Mouse (Mus musculus) G1E (cell line): ENCODE measurements around the gene Fam19a3.

Experiments used
- CTCF ChIP-seq: IDR thresholded peaks from 2 replicates; pipeline ENCODE4 v1.5.1; 2012; ENCODE audit warnings: low read depth, low read length, inconsistent platforms, mixed read lengths
- GATA1 ChIP-seq: IDR thresholded peaks from 2 replicates; pipeline ENCODE4 v1.6.1; 2012; ENCODE audit warnings: borderline replicate concordance, low read length, inconsistent platforms, mixed read lengths
- GATA2 ChIP-seq: IDR thresholded peaks from 2 replicates; pipeline ENCODE4 v1.6.1; 2012; ENCODE audit warnings: low read depth, low read length, inconsistent platforms, borderline replicate concordance
- POLR2AphosphoS5 ChIP-seq: IDR thresholded peaks from 2 replicates; pipeline ENCODE4 v1.6.1; 2012; ENCODE audit warnings: low read depth, low read length, inconsistent platforms; ENCODE audit not compliant: insufficient replicate concordance
- TAL1 ChIP-seq: conservative IDR thresholded peaks from 2 replicates; pipeline ENCODE4 v1.6.1; 2012; ENCODE audit warnings: low read depth, low read length, inconsistent platforms, mixed read lengths

DNA sequence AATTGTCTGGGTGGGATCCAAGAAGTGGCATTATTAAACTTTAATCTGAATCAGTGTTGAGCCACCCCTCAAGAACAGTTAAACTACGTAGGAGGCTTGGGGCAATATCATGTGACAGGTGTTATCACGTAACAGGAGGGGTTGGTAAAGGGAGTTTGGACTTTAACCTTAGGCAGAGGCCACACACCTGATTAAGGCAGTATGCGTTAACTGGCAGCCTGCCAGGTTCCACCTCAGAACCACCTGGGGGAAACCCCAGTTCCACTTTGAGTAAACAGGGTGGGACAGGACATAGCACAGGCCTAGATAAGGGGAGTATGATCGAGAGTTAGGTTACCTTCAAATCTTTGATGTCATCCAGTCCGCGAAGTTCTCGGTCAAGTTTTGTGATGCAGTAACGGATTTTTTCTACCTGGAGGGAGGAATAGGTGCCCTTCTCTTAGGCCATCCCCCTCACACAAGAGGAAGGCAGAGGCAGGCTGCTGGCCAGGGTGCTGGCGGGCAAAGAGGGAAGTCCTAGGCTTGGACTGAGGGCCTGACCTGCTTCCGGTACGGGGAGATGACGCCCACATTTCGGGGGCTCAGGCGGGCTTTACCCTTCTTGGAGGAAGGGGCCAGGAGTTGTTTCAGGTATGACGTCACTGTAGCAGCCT is 14.9 kb upstream of the Fam19a3 start:
- TF ChIP-seq CTCF = no peak
- TF ChIP-seq GATA1 = no peak
- no peak for TF ChIP-seq POLR2AphosphoS5
- TF ChIP-seq TAL1 = no peak
- no peak for TF ChIP-seq GATA2
